Mouse (Mus musculus): ENCODE measurements around the gene Chid1. TPM values are rescaled to one million over a fixed set of nuclear protein-coding genes. Genes with fewer than 3 reads are reported as not detected.

Gene Chid1
- polyA plus RNA-seq, 1 experiment from 2014 or later = 50.7 TPM

DNA sequence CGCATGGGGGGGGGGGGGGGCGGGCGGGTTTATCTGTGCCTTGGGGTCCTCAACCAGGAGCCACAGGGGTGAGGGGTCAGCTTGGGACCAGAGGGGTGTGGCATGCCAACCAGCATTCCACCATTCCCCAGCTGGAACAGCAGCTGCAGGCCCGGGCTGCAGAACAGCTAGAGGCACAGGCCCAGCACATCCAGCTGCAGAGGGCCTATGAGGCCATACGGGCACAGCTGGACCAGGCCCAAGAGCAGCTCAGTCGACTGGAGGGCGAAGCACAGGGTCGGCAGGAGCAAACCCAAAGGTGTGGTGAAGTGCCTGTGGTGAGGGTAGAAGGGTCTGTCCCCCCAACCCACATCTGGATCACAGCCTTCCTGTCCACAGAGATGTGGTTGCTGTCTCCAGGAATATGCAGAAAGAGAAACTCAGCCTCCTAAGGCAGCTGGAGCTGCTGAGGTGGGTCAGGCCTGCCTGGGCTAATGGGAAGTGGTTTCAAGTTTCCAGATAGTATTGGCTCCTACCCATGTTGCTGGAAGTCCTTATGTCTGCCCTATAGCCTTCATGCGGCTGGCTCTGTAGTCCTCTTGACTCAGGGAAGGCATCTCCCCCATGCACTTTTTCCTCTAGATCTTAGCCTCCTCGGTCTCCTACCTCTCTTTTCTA, 74.1 kb downstream of the Chid1 start:
- Histone ChIP-seq H3K4me2 (peak overlapping the region; percentile 48), H3K27me3 (replicated peaks) (peaks cover 32% of the 10 kb centered on the region), H3K4me3 (replicated peaks) (no peak overlapping the region; the same call in 1 of the 2 replicates), H3K27ac (no peak overlapping the region), H3K9ac (no peak overlapping the region), H3K36me3 (peaks cover 13% of the 10 kb centered on the region), H3K9me3 (no peaks in the 10 kb centered on the region), H3K4me1 (peaks cover 64% of the 10 kb centered on the region)
- 37% methylated on average over 10 of the region's 10 CpGs for WGBS
- ATAC-seq (ENCODE audit: insufficient read depth, low FRiP score, low read depth) = no peak

DNA sequence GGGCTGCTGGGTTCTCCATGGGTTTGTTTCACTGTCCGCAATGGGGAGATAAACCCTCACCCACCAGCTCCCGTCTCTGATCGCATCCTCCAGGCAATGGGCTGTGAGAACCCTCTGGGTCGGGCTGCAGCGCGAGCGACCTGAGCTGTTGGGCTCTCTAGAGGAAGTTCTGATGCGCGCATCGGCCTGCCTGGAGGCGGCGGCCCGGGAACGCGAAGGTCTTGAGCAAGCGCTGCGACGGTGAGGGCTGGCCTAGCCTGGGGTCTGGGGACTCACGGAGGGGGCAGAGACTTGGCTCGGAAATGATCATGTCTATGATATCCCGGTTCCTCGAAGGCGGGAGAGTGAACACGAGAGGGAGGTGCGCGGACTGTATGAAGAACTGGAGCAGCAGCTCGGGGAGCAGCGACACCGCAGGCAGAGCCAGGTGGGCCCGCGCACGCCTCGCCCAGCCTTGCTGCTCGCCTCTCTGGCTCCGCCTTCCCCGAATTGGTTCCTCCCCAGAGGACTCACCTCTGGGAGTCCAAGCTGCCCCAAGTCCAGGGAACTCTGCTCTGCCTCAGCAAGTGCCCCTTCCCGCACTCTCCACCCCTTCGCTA, 75.0 kb downstream of the Chid1 start:
- peaks cover 5% of the 10 kb centered on the region for H3K36me3 ChIP-seq
- peaks cover 71% of the 10 kb centered on the region for H3K4me1 ChIP-seq
- peaks cover 33% of the 10 kb centered on the region for H3K27me3 ChIP-seq (replicated peaks)
- no peaks in the 10 kb centered on the region for H3K9me3 ChIP-seq
- ATAC-seq (ENCODE audit: insufficient read depth, low FRiP score, low read depth) = no peak
- 0 out of 2 replicates have a peak overlapping the region, but pooled peaks have one; percentile 13 for H3K9ac ChIP-seq
- H3K4me3 ChIP-seq (replicated peaks) = peak overlapping the region; percentile 20
- peak overlapping the region; percentile 48 for H3K4me2 ChIP-seq
- WGBS = 10% methylated on average over 38 of the region's 38 CpGs
- H3K27ac ChIP-seq = no peak overlapping the region

DNA sequence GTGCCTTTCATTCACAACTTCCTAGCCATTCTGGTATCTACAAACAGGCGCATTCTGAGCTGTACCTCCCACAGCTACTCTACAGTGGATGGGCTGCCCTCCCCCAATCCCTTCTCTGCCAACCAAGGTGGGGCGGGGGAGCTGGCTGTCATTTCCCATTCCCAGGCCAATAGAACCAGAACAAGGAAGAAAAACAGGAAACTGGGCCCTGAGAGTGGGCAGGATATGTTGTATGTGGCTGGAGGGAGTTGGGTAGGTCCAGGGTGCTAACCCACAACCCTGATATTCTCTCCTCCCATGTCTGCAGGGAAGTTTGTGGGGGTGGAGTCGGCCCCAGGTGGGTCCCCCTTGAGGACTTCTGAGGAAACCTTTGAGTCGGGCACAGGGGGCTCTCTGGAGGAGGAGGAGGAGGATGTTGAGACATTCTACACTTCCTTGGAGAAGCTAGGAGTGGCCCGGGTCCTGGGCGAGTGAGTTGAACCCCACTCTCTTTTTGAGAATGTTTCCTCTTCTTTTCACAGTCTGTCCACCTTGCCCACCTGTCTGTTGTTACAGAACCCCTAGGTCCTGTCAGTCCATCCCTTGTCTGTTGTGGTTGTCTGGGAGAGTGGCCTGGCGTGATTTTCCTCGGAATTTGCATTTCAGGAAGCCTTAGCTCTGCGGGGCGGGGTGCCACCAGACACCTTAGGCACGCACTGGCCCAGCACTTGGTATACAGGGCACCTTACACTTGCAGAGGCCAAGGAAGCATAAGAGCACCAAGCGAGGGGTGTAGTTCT, 75.6 kb downstream of the Chid1 start:
- H3K4me1 ChIP-seq = peaks cover 69% of the 10 kb centered on the region
- 43% methylated on average over 12 of the region's 12 CpGs for WGBS
- 0 out of 2 replicates have a peak, but pooled peaks cover 2% of the 10 kb centered on the region for H3K36me3 ChIP-seq
- peaks cover 38% of the 10 kb centered on the region for H3K27me3 ChIP-seq (replicated peaks)
- H3K9ac ChIP-seq = no peak overlapping the region
- ATAC-seq (ENCODE audit: insufficient read depth, low FRiP score, low read depth) = no peak
- peak overlapping the region; percentile 20 for H3K4me3 ChIP-seq (replicated peaks)
- no peaks in the 10 kb centered on the region for H3K9me3 ChIP-seq
- H3K4me2 ChIP-seq = peak overlapping the region; percentile 48
- H3K27ac ChIP-seq = peak overlapping the region; percentile 4; the same call in 1 of the 2 replicates

- H3K4me3 ChIP-seq (replicated peaks) = peak overlapping the region; percentile 46
- H3K4me2 ChIP-seq = peak overlapping the region; percentile 82
- H3K27me3 ChIP-seq (replicated peaks) = peaks cover 38% of the 10 kb centered on the region
- H3K4me1 ChIP-seq = peaks cover 57% of the 10 kb centered on the region
- 22% methylated on average over 5 of the region's 5 CpGs for WGBS
- no peaks in the 10 kb centered on the region for H3K9me3 ChIP-seq
- peak; percentile 8; the same call in 1 of the 2 replicates for ATAC-seq (ENCODE audit: insufficient read depth, low FRiP score, low read depth)
- H3K36me3 ChIP-seq = 0 out of 2 replicates have a peak, but pooled peaks cover 4% of the 10 kb centered on the region
- H3K9ac ChIP-seq = 0 out of 2 replicates have a peak overlapping the region, but pooled peaks have one; percentile 37
- H3K27ac ChIP-seq = peak overlapping the region; percentile 33
These were observed 77.3 kb downstream of the Chid1 start for GRCm38 (mm10) chr7:141462333-141462821.

- H3K4me1 ChIP-seq = peaks cover 54% of the 10 kb centered on the region
These were observed 77.9 kb downstream of the Chid1 start for GRCm38 (mm10) chr7:141461521-141462332.

GRCm38 (mm10) chr7:141460391-141461113, 79.1 kb downstream of the Chid1 start, which contains the start of gene Cracr2b:
TSS of gene Cracr2b (plus strand) at chr7:141461094.
- WGBS = 52% methylated on average over 15 of the region's 15 CpGs
- H3K27me3 ChIP-seq (replicated peaks) = peaks cover 38% of the 10 kb centered on the region
- peak within 1 kb of the TSS; percentile 82 for H3K4me2 ChIP-seq
- peak within 1 kb of the TSS; percentile 46 for H3K4me3 ChIP-seq (replicated peaks)
- H3K36me3 ChIP-seq = 0 out of 2 replicates have a peak, but pooled peaks cover 4% of the 10 kb centered on the region
- peaks cover 56% of the 10 kb centered on the region for H3K4me1 ChIP-seq
- no peak for ATAC-seq (ENCODE audit: insufficient read depth, low FRiP score, low read depth)
- H3K27ac ChIP-seq = peak within 1 kb of the TSS; percentile 33; the same call in 1 of the 2 replicates
- no peaks in the 10 kb centered on the region for H3K9me3 ChIP-seq
- H3K9ac ChIP-seq = peak within 1 kb of the TSS; percentile 37

More at GRCm38 (mm10) chr7:141461521-141462332, 77.9 kb downstream of the Chid1 start:
- no peak; the same call in 1 of the 2 replicates for ATAC-seq (ENCODE audit: insufficient read depth, low FRiP score, low read depth)
- H3K27ac ChIP-seq = peak overlapping the region; percentile 33; the same call in 1 of the 2 replicates
- peaks cover 38% of the 10 kb centered on the region for H3K27me3 ChIP-seq (replicated peaks)
- H3K9me3 ChIP-seq = no peaks in the 10 kb centered on the region
- 0 out of 2 replicates have a peak, but pooled peaks cover 4% of the 10 kb centered on the region for H3K36me3 ChIP-seq
- H3K9ac ChIP-seq = peak overlapping the region; percentile 37
- 3% methylated on average over 59 of the region's 59 CpGs for WGBS
- peak overlapping the region; percentile 46 for H3K4me3 ChIP-seq (replicated peaks)
- H3K4me2 ChIP-seq = peak overlapping the region; percentile 82

- Histone ChIP-seq H3K4me3 (replicated peaks) (no peak overlapping the region), H3K4me2 (no peak overlapping the region), H3K36me3 (0 out of 2 replicates have a peak, but pooled peaks cover 4% of the 10 kb centered on the region), H3K9ac (no peak overlapping the region), H3K27me3 (replicated peaks) (peaks cover 37% of the 10 kb centered on the region), H3K27ac (no peak overlapping the region), H3K9me3 (no peaks in the 10 kb centered on the region), H3K4me1 (peaks cover 52% of the 10 kb centered on the region)
- ATAC-seq (ENCODE audit: insufficient read depth, low FRiP score, low read depth) = no peak
- WGBS = 41% methylated on average over 5 of the region's 5 CpGs
These were observed 79.7 kb downstream of the Chid1 start for GRCm38 (mm10) chr7:141460001-141460390.

DNA sequence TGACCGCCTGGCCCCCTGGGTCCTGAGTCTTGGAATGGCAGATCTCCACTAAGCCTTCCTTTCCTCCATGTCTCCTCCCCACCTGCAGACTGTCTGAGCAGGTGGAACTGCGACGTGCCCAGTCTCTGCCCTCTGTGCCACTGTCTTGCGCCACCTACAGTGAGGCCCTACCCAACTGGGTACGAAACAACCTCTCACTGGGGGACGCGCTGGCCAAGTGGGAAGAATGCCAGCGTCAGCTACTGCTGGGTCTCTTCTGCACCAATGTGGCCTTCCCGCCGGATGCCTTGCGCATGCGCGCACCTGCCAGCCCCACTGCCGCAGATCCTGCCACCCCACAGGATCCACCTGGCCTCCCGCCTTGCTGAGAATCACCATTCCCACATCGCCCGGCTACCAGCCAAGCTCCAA, 80.4 kb downstream of the Chid1 start:
- no peak for ATAC-seq (ENCODE audit: insufficient read depth, low FRiP score, low read depth)
- no peak overlapping the region for H3K4me2 ChIP-seq
- no peaks in the 10 kb centered on the region for H3K9me3 ChIP-seq
- H3K36me3 ChIP-seq = 0 out of 2 replicates have a peak, but pooled peaks cover 4% of the 10 kb centered on the region
- H3K9ac ChIP-seq = no peak overlapping the region
- peaks cover 30% of the 10 kb centered on the region for H3K27me3 ChIP-seq (replicated peaks)
- H3K27ac ChIP-seq = no peak overlapping the region
- peaks cover 50% of the 10 kb centered on the region for H3K4me1 ChIP-seq
- no peak overlapping the region for H3K4me3 ChIP-seq (replicated peaks)
- WGBS = 87% methylated on average over 17 of the region's 17 CpGs

DNA sequence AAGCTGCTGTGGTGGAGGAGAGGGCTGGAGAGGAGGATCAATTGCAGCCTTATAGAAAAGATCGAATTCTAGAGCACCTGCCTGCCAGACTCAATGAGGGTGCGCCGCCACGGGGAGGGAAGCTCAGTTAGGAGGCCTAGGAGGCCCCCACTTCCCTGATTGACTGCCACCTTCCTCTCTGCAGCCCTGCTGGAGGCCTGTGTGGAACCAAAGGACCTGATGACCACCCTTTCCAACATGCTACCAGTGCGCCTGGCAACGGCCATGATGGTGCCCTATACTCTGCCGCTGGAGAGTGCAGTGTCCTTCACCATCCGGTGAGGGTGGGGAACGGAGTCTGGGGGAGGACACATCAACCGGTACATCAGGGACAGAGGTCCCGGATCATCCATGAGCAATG, 81.0 kb downstream of the Chid1 start:
- WGBS = 88% methylated on average over 11 of the region's 11 CpGs
- ATAC-seq (ENCODE audit: insufficient read depth, low FRiP score, low read depth) = no peak
- no peak overlapping the region for H3K9ac ChIP-seq
- H3K36me3 ChIP-seq = 0 out of 2 replicates have a peak, but pooled peaks cover 4% of the 10 kb centered on the region
- peaks cover 47% of the 10 kb centered on the region for H3K4me1 ChIP-seq
- H3K4me2 ChIP-seq = no peak overlapping the region
- peaks cover 24% of the 10 kb centered on the region for H3K27me3 ChIP-seq (replicated peaks)
- H3K9me3 ChIP-seq = no peaks in the 10 kb centered on the region
- H3K27ac ChIP-seq = no peak overlapping the region
- H3K4me3 ChIP-seq (replicated peaks) = no peak overlapping the region

- Histone ChIP-seq H3K4me3 (replicated peaks) (no peak overlapping the region), H3K9me3 (no peaks in the 10 kb centered on the region), H3K27me3 (replicated peaks) (peaks cover 20% of the 10 kb centered on the region), H3K36me3 (0 out of 2 replicates have a peak, but pooled peaks cover 4% of the 10 kb centered on the region), H3K4me1 (peaks cover 42% of the 10 kb centered on the region), H3K4me2 (no peak overlapping the region), H3K27ac (no peak overlapping the region), H3K9ac (no peak overlapping the region)
- 78% methylated on average over 15 of the region's 15 CpGs for WGBS
- no peak for ATAC-seq (ENCODE audit: insufficient read depth, low FRiP score, low read depth)
These were observed 81.5 kb downstream of the Chid1 start for GRCm38 (mm10) chr7:141457986-141458660.

All from stomach, embryonic 15.5 days (tissue).